In the genomic region with DNA sequence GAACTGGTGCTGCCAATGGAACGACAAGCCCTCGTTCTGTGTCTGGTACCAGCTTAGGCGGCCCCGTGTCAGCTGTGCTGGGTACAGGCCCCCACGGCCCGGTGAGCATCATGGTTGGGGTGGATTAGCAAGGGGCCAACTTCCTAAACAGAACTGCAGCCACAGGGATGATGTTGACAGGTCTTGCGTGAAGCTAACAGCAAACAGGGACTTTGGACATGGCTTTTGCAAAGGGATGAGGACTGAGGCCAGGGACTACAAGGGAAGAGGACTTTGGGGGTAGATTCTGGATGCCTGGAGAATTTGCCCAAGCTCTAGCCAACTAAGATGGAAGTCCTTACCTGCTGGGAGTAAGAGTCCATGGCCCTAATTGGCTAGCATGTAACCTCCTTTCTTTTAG, we compare ENCODE assay signal across 31 mouse cellular contexts. TPM values are rescaled to one million over a fixed set of nuclear protein-coding genes. Genes with fewer than 3 reads are reported as not detected.
"Had no signal": no experiment of that assay in that cellular context is flagged by ENCODE, and none has a peak within 500 bp of the region (broad histone marks: within the 10 kb centered on the region; RNA-seq: fewer than 3 reads in every experiment).

No protein-coding gene starts in this region.

- H3K27me3 ChIP-seq: forebrain, embryonic 15.5 days; heart, embryonic 13.5 days; heart, embryonic 15.5 days; intestine, embryonic 15.5 days; limb, embryonic 13.5 days; limb, embryonic 15.5 days had no signal

- H3K9me3 ChIP-seq: forebrain, embryonic 15.5 days; heart, embryonic 15.5 days; intestine, embryonic 15.5 days; limb, embryonic 13.5 days; limb, embryonic 15.5 days had no signal

- H3K4me3 ChIP-seq: forebrain, embryonic 15.5 days; gastrocnemius, adult 2 months; heart, adult 2 months; heart, embryonic 13.5 days; heart, embryonic 15.5 days; intestine, embryonic 15.5 days; layer of hippocampus, adult 2 months; left cerebral cortex, adult 2 months; limb, embryonic 13.5 days; limb, embryonic 15.5 days had no signal

- H3K4me2 ChIP-seq: forebrain, embryonic 15.5 days; heart, embryonic 11.5 days; heart, embryonic 13.5 days; heart, embryonic 15.5 days; hindbrain, embryonic 14.5 days; intestine, embryonic 15.5 days; limb, embryonic 13.5 days; limb, embryonic 15.5 days had no signal

- ATAC-seq: forebrain, embryonic 15.5 days; forebrain, postnatal 0 days; hindbrain, embryonic 16.5 days; inflammation-experienced regulatory T-cells, adult 6 months; intestine, embryonic 15.5 days; intestine, postnatal 0 days had no signal

- H3K27ac ChIP-seq: forebrain, embryonic 15.5 days; gastrocnemius, adult 2 months; heart, adult 2 months; heart, embryonic 13.5 days; heart, embryonic 15.5 days; hindbrain, embryonic 14.5 days; intestine, embryonic 15.5 days; layer of hippocampus, adult 2 months; left cerebral cortex, adult 2 months; limb, embryonic 13.5 days; limb, embryonic 15.5 days had no signal

- H3K9ac ChIP-seq: forebrain, embryonic 15.5 days; forebrain, postnatal 0 days; heart, embryonic 13.5 days; heart, embryonic 15.5 days; hindbrain, embryonic 14.5 days; intestine, embryonic 15.5 days; limb, embryonic 13.5 days; limb, embryonic 15.5 days had no signal

- H3K36me3 ChIP-seq: forebrain, embryonic 15.5 days; heart, embryonic 13.5 days; heart, embryonic 15.5 days; intestine, embryonic 15.5 days; limb, embryonic 13.5 days; limb, embryonic 15.5 days had no signal

- H3K4me1 ChIP-seq: forebrain, embryonic 15.5 days; heart, embryonic 13.5 days; heart, embryonic 15.5 days; intestine, embryonic 15.5 days; limb, embryonic 13.5 days; limb, embryonic 15.5 days had no signal

- DNase-seq: forebrain, postnatal 0 days; gastrocnemius, adult 2 months; gastrocnemius, postnatal 10 days; gastrocnemius, postnatal 25 days; heart, adult 11 months; heart, adult 2 months; heart, postnatal 14 days; heart, postnatal 36 days; kidney, adult 18-20 months; kidney, adult 8-10 months; kidney, postnatal 10 days; kidney, postnatal 25 days; kidney, postnatal 4 days had no signal

RNA-seq across cellular contexts. Expression of a gene that starts 30.3 kb away (rescaled TPM):
- polyA plus RNA-seq: forebrain, embryonic 15.5 days; forebrain, postnatal 0 days; heart, embryonic 11.5 days; heart, embryonic 15.5 days; heart, postnatal 0 days; hindbrain, embryonic 11.5 days; hindbrain, embryonic 14.5 days; hindbrain, embryonic 16.5 days; intestine, embryonic 15.5 days; intestine, postnatal 0 days; limb, embryonic 11.5 days; limb, embryonic 13.5 days; limb, embryonic 15.5 days had no signal

RNA-seq across cellular contexts. Expression of a gene that starts 31.2 kb away (rescaled TPM):
- polyA plus RNA-seq: forebrain, embryonic 15.5 days; forebrain, postnatal 0 days; heart, embryonic 15.5 days; heart, postnatal 0 days; hindbrain, embryonic 14.5 days; hindbrain, embryonic 16.5 days; limb, embryonic 11.5 days; limb, embryonic 13.5 days; limb, embryonic 15.5 days had no signal

RNA-seq across cellular contexts. Expression of a gene that starts 43.4 kb away (rescaled TPM):
- polyA plus RNA-seq: forebrain, embryonic 15.5 days; forebrain, postnatal 0 days; heart, adult 2 months; heart, embryonic 11.5 days; heart, embryonic 13.5 days; heart, embryonic 15.5 days; heart, postnatal 0 days; hindbrain, embryonic 11.5 days; hindbrain, embryonic 14.5 days; hindbrain, embryonic 16.5 days; inflammation-experienced regulatory T-cells, adult 6 months; kidney, embryonic 14.5 days; kidney, embryonic 16.5 days; limb, embryonic 11.5 days; limb, embryonic 13.5 days; limb, embryonic 15.5 days had no signal
